Mouse (Mus musculus): Measurements from ENCODE around the gene Pawr. TPM values are rescaled to one million over a fixed set of nuclear protein-coding genes. Genes with fewer than 3 reads are reported as not detected.
"Not testable (repeated sequence)": the region's sequence is repeated elsewhere in the genome, so short reads cannot be mapped to it uniquely, and the experiment has no call there.

Gene Pawr
- polyA plus RNA-seq, 1 experiment from 2014 or later, result 21.0 TPM

GRCm38 (mm10) chr10:108338055-108338961, 6.4 kb downstream of the Pawr start:
- H3K4me1 ChIP-seq (replicated peaks), result peaks cover 4% of the 10 kb centered on the region; the same call in 1 of the 2 replicates

GRCm38 (mm10) chr10:108339118-108339517, 7.2 kb downstream of the Pawr start:
- Histone ChIP-seq H3K4me3 (no peak overlapping the region), H3K27ac (ENCODE audit: poor library complexity, severe bottlenecking) (no peak overlapping the region), H3K36me3 (peaks cover 41% of the 10 kb centered on the region), H3K9me3 (replicated peaks) (no peaks in the 10 kb centered on the region), H3K9ac (no peak overlapping the region), H3K4me2 (no peak overlapping the region), H3K27me3 (replicated peaks) (no peaks in the 10 kb centered on the region), H3K4me1 (replicated peaks) (no peaks in the 10 kb centered on the region; the same call in 1 of the 2 replicates)
- ATAC-seq (ENCODE audit: insufficient number of reproducible peaks, low FRiP score), result no peak
- WGBS, result 80% methylated on average over 5 of the region's 5 CpGs

More at GRCm38 (mm10) chr10:108338055-108338961, 6.4 kb downstream of the Pawr start:
- ATAC-seq (ENCODE audit: insufficient number of reproducible peaks, low FRiP score), result no peak
- Histone ChIP-seq H3K27ac (ENCODE audit: poor library complexity, severe bottlenecking) (no peak overlapping the region), H3K9ac (no peak overlapping the region), H3K4me3 (no peak overlapping the region), H3K9me3 (replicated peaks) (no peaks in the 10 kb centered on the region), H3K27me3 (replicated peaks) (no peaks in the 10 kb centered on the region), H3K4me2 (no peak overlapping the region), H3K36me3 (peaks cover 33% of the 10 kb centered on the region)
- 87% methylated on average over 22 of the region's 22 CpGs for WGBS

DNA sequence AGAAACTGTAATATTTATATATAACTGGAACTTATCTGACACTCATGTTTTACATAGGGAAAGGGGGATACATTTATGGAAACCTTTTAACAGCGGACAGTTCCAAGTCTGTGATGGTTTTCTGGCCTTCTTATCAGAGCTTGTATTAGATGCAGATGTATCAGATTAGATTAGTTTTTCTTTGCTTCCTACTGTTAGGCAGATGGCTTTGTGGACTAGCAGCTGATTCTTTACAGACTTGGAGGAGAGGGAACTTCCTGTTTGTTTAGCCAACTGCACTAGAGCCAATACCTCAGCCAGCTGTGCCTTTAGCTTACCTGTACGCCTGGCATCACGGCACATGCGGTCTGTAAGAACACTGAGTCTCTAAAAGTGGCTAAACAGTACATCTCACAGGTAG, 8.0 kb downstream of the Pawr start:
- Histone ChIP-seq H3K4me3 (no peak overlapping the region), H3K9me3 (replicated peaks) (no peaks in the 10 kb centered on the region), H3K27ac (ENCODE audit: poor library complexity, severe bottlenecking) (no peak overlapping the region), H3K4me1 (replicated peaks) (no peaks in the 10 kb centered on the region), H3K9ac (no peak overlapping the region), H3K36me3 (peaks cover 41% of the 10 kb centered on the region), H3K27me3 (replicated peaks) (no peaks in the 10 kb centered on the region), H3K4me2 (no peak overlapping the region)
- ATAC-seq (ENCODE audit: insufficient number of reproducible peaks, low FRiP score), result no peak
- WGBS, result 85% methylated on average over 4 of the region's 4 CpGs

DNA sequence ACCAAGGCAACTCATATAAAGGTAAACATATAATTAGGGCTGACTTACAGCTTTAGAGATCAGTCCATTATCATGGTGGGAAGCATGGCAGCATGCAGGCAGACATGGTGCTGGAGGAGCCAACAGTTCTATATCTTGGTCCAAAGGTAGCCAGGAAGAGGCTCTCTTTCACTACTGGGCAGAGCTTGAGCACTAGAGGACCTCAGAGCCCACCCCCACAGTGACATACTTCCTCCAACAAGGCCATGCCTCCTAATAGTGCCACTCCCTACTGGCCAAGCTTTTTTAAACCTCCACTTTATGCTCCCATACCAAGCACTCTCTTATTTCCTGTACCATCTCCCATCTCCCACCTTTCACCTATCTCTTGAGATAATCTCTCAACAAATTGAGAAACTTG, 11.8 kb downstream of the Pawr start:
- peaks cover 42% of the 10 kb centered on the region for H3K36me3 ChIP-seq
- no peak overlapping the region for H3K4me2 ChIP-seq
- H3K27ac ChIP-seq (ENCODE audit: poor library complexity, severe bottlenecking), result no peak overlapping the region
- no peaks in the 10 kb centered on the region for H3K27me3 ChIP-seq (replicated peaks)
- 0 out of 2 replicates have a peak, but pooled peaks cover 4% of the 10 kb centered on the region for H3K9me3 ChIP-seq (replicated peaks)
- ATAC-seq (ENCODE audit: insufficient number of reproducible peaks, low FRiP score), result no peak
- no peak overlapping the region for H3K9ac ChIP-seq
- H3K4me3 ChIP-seq, result no peak overlapping the region
- no peaks in the 10 kb centered on the region for H3K4me1 ChIP-seq (replicated peaks)

GRCm38 (mm10) chr10:108345123-108345522, 13.2 kb downstream of the Pawr start:
- no peak overlapping the region for H3K4me3 ChIP-seq
- H3K9me3 ChIP-seq (replicated peaks), result 0 out of 2 replicates have a peak, but pooled peaks cover 4% of the 10 kb centered on the region
- peaks cover 44% of the 10 kb centered on the region for H3K36me3 ChIP-seq
- H3K27ac ChIP-seq (ENCODE audit: poor library complexity, severe bottlenecking), result no peak overlapping the region
- 90% methylated on average over 9 of the region's 9 CpGs for WGBS
- no peaks in the 10 kb centered on the region for H3K27me3 ChIP-seq (replicated peaks)
- H3K4me2 ChIP-seq, result no peak overlapping the region
- H3K9ac ChIP-seq, result no peak overlapping the region
- peaks cover 8% of the 10 kb centered on the region for H3K4me1 ChIP-seq (replicated peaks)
- ATAC-seq (ENCODE audit: insufficient number of reproducible peaks, low FRiP score), result no peak

DNA sequence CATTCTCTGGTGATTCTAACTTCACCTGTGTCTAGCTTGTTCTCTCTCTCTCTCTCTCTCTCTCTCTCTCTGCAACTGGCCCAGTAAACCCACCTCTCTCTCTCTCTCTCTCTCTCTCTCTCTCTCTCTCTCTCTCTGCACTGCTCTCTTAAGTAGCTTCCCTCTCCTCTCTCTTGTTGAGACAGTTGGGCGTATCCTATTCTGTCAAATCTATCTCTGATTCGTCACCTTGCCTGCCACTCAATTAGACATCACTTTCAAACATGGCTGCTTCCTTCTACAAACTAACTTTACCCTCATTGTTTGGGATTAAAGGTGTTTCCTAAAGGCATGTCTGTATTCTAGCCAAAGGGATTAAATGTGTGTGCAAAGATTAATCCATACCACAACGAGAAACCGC, 14.4 kb downstream of the Pawr start:
- not testable (repeated sequence) for H3K27me3 ChIP-seq (replicated peaks); H3K4me1 ChIP-seq (replicated peaks); H3K9ac ChIP-seq; H3K4me2 ChIP-seq; H3K27ac ChIP-seq (ENCODE audit: poor library complexity, severe bottlenecking); ATAC-seq (ENCODE audit: insufficient number of reproducible peaks, low FRiP score); H3K9me3 ChIP-seq (replicated peaks); H3K4me3 ChIP-seq
- peaks cover 42% of the 10 kb centered on the region for H3K36me3 ChIP-seq
- whole genome bisulfite sequencing, result 91% methylated on average over 4 of the region's 4 CpGs

GRCm38 (mm10) chr10:108350125-108351070, 18.5 kb downstream of the Pawr start:
- H3K27me3 ChIP-seq (replicated peaks), result no peaks in the 10 kb centered on the region
- H3K9ac ChIP-seq, result no peak overlapping the region
- WGBS, result 67% methylated on average over 9 of the region's 9 CpGs
- H3K9me3 ChIP-seq (replicated peaks), result 0 out of 2 replicates have a peak, but pooled peaks cover 4% of the 10 kb centered on the region
- 0 out of 2 replicates have a peak overlapping the region, but pooled peaks have one; percentile 21 for H3K27ac ChIP-seq (ENCODE audit: poor library complexity, severe bottlenecking)
- H3K36me3 ChIP-seq, result peaks cover 21% of the 10 kb centered on the region
- no peak overlapping the region for H3K4me2 ChIP-seq
- peaks cover 18% of the 10 kb centered on the region for H3K4me1 ChIP-seq (replicated peaks)
- no peak for ATAC-seq (ENCODE audit: insufficient number of reproducible peaks, low FRiP score)
- H3K4me3 ChIP-seq, result no peak overlapping the region

DNA sequence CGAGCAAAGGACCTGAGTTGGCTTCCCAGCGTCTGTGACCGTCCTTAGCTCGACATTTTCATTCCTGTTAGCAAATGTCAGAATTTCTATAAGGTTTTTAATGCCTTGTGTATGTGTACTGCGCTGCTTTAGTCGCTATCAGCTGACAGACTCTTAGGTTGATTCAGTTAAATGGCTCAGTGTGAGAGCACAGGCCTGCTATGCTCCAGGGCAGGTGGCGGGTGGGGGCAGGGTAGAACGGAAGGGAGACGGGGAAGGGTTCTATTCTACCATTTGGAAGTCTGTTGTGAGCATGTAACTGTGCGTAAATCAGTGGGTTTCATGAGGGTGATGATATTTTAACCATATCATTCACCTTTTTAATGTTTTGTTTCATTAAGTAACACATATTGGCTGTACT, 21.0 kb downstream of the Pawr start:
- peaks cover 21% of the 10 kb centered on the region for H3K4me1 ChIP-seq (replicated peaks)
- no peaks in the 10 kb centered on the region for H3K9me3 ChIP-seq (replicated peaks)
- H3K27ac ChIP-seq (ENCODE audit: poor library complexity, severe bottlenecking), result no peak overlapping the region
- H3K27me3 ChIP-seq (replicated peaks), result no peaks in the 10 kb centered on the region
- peaks cover 23% of the 10 kb centered on the region for H3K36me3 ChIP-seq
- no peak overlapping the region for H3K4me3 ChIP-seq
- H3K9ac ChIP-seq, result no peak overlapping the region
- no peak overlapping the region for H3K4me2 ChIP-seq
- no peak for ATAC-seq (ENCODE audit: insufficient number of reproducible peaks, low FRiP score)
- 82% methylated on average over 10 of the region's 10 CpGs for WGBS

GRCm38 (mm10) chr10:108354726-108355391, 22.9 kb downstream of the Pawr start:
- WGBS, result 35% methylated on average over 10 of the region's 10 CpGs
- Histone ChIP-seq H3K4me3 (no peak overlapping the region), H3K27me3 (replicated peaks) (no peaks in the 10 kb centered on the region), H3K9ac (no peak overlapping the region), H3K4me1 (replicated peaks) (peaks cover 20% of the 10 kb centered on the region), H3K27ac (ENCODE audit: poor library complexity, severe bottlenecking) (no peak overlapping the region; the same call in 1 of the 2 replicates), H3K36me3 (peaks cover 24% of the 10 kb centered on the region), H3K4me2 (no peak overlapping the region), H3K9me3 (replicated peaks) (no peaks in the 10 kb centered on the region)
- no peak for ATAC-seq (ENCODE audit: insufficient number of reproducible peaks, low FRiP score)

DNA sequence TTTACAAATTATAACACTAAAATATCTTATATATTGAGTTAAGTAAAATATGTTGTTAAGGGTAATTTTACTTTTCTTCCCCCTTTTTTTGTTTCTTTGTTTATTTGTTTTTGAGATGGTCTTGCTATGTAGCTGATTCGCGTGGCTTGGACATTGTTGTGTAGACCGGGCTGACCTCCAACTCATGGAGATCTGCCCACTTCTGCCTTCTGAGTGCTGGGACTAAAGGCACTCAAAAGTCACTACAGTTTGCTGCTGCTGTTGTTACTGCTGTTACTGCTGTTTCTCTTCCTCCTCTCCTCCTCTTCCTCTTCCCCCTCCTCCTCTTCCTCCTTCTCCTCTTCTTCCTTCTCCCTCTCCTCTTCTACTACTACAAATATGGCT, 23.5 kb downstream of the Pawr start:
- WGBS, result 90% methylated on average over 3 of the region's 3 CpGs
- no peak for ATAC-seq (ENCODE audit: insufficient number of reproducible peaks, low FRiP score)

More for the DNA sequence above, 23.5 kb downstream of the Pawr start:
- peaks cover 24% of the 10 kb centered on the region for H3K36me3 ChIP-seq
- no peaks in the 10 kb centered on the region for H3K27me3 ChIP-seq (replicated peaks)
- H3K27ac ChIP-seq (ENCODE audit: poor library complexity, severe bottlenecking), result no peak overlapping the region
- H3K9me3 ChIP-seq (replicated peaks), result no peaks in the 10 kb centered on the region
- no peak overlapping the region for H3K4me3 ChIP-seq
- peaks cover 21% of the 10 kb centered on the region for H3K4me1 ChIP-seq (replicated peaks)
- no peak overlapping the region for H3K9ac ChIP-seq
- no peak overlapping the region for H3K4me2 ChIP-seq

Data from heart, embryonic 12.5 days (tissue).